8 mouse cellular contexts compared by ENCODE assay signal in the genomic region with DNA sequence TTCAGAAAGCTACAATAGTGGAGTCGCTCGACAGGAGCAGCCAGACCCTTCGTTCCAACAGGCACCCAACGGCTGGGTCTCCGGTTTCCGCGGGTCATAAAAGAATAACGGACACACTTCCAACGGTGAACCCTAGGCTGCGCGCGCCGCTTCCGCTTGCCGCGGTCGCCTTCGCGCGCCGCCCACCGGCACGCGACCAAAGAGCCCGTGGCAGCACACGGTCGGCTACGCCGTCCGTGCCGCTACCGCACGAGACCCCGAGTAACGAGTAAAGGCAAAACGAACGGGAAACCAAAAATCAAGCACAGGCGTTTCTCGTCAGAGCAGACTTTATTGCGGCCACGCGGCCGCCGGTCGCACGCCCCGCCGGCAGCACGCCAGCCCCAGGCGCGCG. TPM values are rescaled to one million over a fixed set of nuclear protein-coding genes. Genes with fewer than 3 reads are reported as not detected.
A peak's percentile ranks its signal among the peaks of the same experiment; 100 is the strongest.
DNase-seq lines count a peak whose midpoint lies in the region; ATAC-seq lines count a peak whose summit lies in the region.

No protein-coding gene starts in this region.

- peaks cover 35% of the 10 kb centered on the region for H3K4me1 ChIP-seq in hindbrain, embryonic 14.5 days (replicated peaks; ENCODE audit: control insufficient read depth, insufficient read depth, low read length)

- peak; percentile 35 for ATAC-seq in hindbrain, embryonic 14.5 days (ENCODE audit: low FRiP score)
- ATAC-seq in megakaryocyte, adult 5-6 weeks (ENCODE audit: poor library complexity, severe bottlenecking) = peak; percentile 39

- H3K4me3 ChIP-seq in hindbrain, embryonic 14.5 days (replicated peaks; ENCODE audit: low read length) = peak overlapping the region; percentile 95

- peak overlapping the region; percentile 74 for H3K4me2 ChIP-seq in hindbrain, embryonic 14.5 days (replicated peaks)

- WGBS in hindbrain, embryonic 14.5 days = under 1% methylated on average over 52 of the region's 52 CpGs

- no peaks in the 10 kb centered on the region for H3K9me3 ChIP-seq in hindbrain, embryonic 14.5 days (ENCODE audit: control insufficient read depth, low read length)

- H3K36me3 ChIP-seq in hindbrain, embryonic 14.5 days (replicated peaks; ENCODE audit: control insufficient read depth, insufficient read depth) = no peaks in the 10 kb centered on the region

- peak overlapping the region; percentile 91 for H3K9ac ChIP-seq in hindbrain, embryonic 14.5 days

- peak overlapping the region; percentile 98 for H3K27ac ChIP-seq in hindbrain, embryonic 14.5 days

- peak; percentile 85 for DNase-seq in R1 (ENCODE audit: low read depth, low spot score)
- peak; percentile 83 for DNase-seq in cerebellum, adult 9-11 months
- peak; percentile 80 for DNase-seq in frontal cortex, postnatal 10 days (ENCODE audit: low spot score in 2 of 2)
- peak; percentile 84 for DNase-seq in hindbrain, embryonic 14.5 days (ENCODE audit: low spot score)
- peak; percentile 54 to 66 for DNase-seq in left cerebral cortex, adult 8-10 months (ENCODE audit: low spot score in 2 of 2)
- DNase-seq in right cerebral cortex, adult 2 months (ENCODE audit: low spot score in 2 of 2) = peak; percentile 78 to 79
- DNase-seq in urinary bladder, postnatal 25 days (ENCODE audit: low spot score) = peak; percentile 78

- H3K27me3 ChIP-seq in hindbrain, embryonic 14.5 days (ENCODE audit: control insufficient read depth, insufficient read depth, low read length) = no peaks in the 10 kb centered on the region

RNA-seq across cellular contexts. Expression of a gene that starts 0.6 kb away (rescaled TPM):
- 14.9 and 16.0 TPM in 2 replicates for polyA plus RNA-seq in hindbrain, embryonic 14.5 days (2014; fragmentation: Nextera tagmentation; extraction: Ambion mirVana)
- total RNA-seq in left cerebral cortex, adult 8-10 months (2022) = 10 to 100 TPM; 44.9 to 46.7 (median 46.1) TPM
- total RNA-seq in megakaryocyte, adult 5-6 weeks (2015) = 67.2 and 70.7 TPM in 2 replicates
- 40.3 and 50.5 TPM in 2 replicates for total RNA-seq in megakaryocyte, adult 5-6 weeks (2017)

RNA-seq across cellular contexts. Expression of a gene that starts 43.5 kb away (rescaled TPM):
- polyA plus RNA-seq in hindbrain, embryonic 14.5 days (2014; fragmentation: Nextera tagmentation; extraction: Ambion mirVana) = 18.6 and 19.7 TPM in 2 replicates
- total RNA-seq in left cerebral cortex, adult 8-10 months (2022) = 10 to 100 TPM; 13.7 to 15.9 (median 14.6) TPM
- 0.48 and 0.56 TPM in 2 replicates for total RNA-seq in megakaryocyte, adult 5-6 weeks (2015)
- 0.16 TPM in 1 of 2 replicates, not detected in the other for total RNA-seq in megakaryocyte, adult 5-6 weeks (2017)

RNA-seq across cellular contexts. Expression of a gene that starts 43.7 kb away (rescaled TPM):
- polyA plus RNA-seq in hindbrain, embryonic 14.5 days (2014; fragmentation: Nextera tagmentation; extraction: Ambion mirVana) = 7.2 and 7.9 TPM in 2 replicates
- 10 to 100 TPM in 2 of 4 experiments, 1 to 10 TPM in 2; 9.4 to 11.4 (median 10.4) TPM for total RNA-seq in left cerebral cortex, adult 8-10 months (2022)
- 0.22 and 0.52 TPM in 2 replicates for total RNA-seq in megakaryocyte, adult 5-6 weeks (2015)
- total RNA-seq in megakaryocyte, adult 5-6 weeks (2017) = 0.45 and 0.59 TPM in 2 replicates

Comparison
In these comparisons a context has a peak if more than half of its experiments do, and no peak if none do; other contexts are left out.
1. Peak in every context shown above with its lines: DNase-seq, ATAC-seq, H3K4me3 ChIP-seq and H3K27ac ChIP-seq.
2. RNA of a gene that starts 43.5 kb away (total RNA-seq): 13.7 to 15.9 TPM in left cerebral cortex, adult 8-10 months; 0.16 to 0.56 TPM in megakaryocyte, adult 5-6 weeks; every median in the first group is over 4 times any median in the second.
3. RNA of a gene that starts 43.7 kb away (total RNA-seq): 9.4 to 11.4 TPM in left cerebral cortex, adult 8-10 months; 0.22 to 0.59 TPM in megakaryocyte, adult 5-6 weeks; every median in the first group is over 4 times any median in the second.